Mouse (Mus musculus) E14TG2a.4 (cell line): Measurements from ENCODE around the gene Tepp.

Source experiments
- CTCF ChIP-seq: conservative IDR thresholded peaks from 2 replicates; pipeline ENCODE4 v1.5.1; 2014; ENCODE audit warnings: low read length
- NANOG ChIP-seq: IDR thresholded peaks from 2 replicates; pipeline ENCODE4 v1.6.1; 2014; ENCODE audit warnings: borderline replicate concordance, low read length, mixed read lengths
- POU5F1 ChIP-seq: IDR thresholded peaks from 2 replicates; pipeline ENCODE4 v1.6.1; 2014; ENCODE audit warnings: low read length, borderline replicate concordance

DNA sequence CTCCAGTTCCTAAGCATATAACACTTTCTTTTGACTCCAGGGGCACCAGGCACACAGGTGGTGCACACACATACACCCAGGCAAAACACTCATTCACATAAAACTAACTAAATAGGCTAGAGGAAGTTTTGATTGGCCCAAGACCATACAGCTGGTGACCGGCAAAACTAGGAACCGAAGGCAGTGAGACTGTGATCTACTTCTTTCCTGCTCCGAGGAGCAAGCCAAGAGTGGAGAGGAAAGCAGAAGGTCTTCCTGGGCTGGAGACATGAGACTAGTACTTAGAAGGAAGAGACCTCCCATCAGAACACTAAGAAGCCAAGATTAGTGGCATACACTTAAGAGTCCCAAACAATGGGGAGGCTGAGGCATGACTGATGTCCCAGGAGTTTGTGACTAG, 12.8 kb downstream of the Tepp start:
- TF ChIP-seq CTCF (no peak), NANOG (no peak), POU5F1 (no peak)
